Mouse (Mus musculus) stomach, embryonic 15.5 days (tissue): ENCODE results near the gene BC024978. TPM values are rescaled to one million over a fixed set of nuclear protein-coding genes. Genes with fewer than 3 reads are reported as not detected.
A peak's percentile ranks its signal among the peaks of the same experiment; 100 is the strongest.
"Not testable (repeated sequence)": the region's sequence is repeated elsewhere in the genome, so short reads cannot be mapped to it uniquely, and the experiment has no call there.

Experiments used
- ATAC-seq: fragments of 200-750 bp; cut with Nextera tagmentation; 2 replicates; pipeline ENCODE4 v1.8.0; 2017; ENCODE audit warnings: low read depth, moderate number of reproducible peaks, moderate TSS enrichment; ENCODE audit not compliant: insufficient read depth, low FRiP score
- H3K27ac ChIP-seq: fragments of 300-500 bp; sonication (generic); 2 replicates; pipeline ENCODE4 v1.5.1; 2015; ENCODE audit warnings: mild to moderate bottlenecking, inconsistent platforms
- H3K27me3 ChIP-seq: fragments of 300-500 bp; sonication (generic); replicated peaks from 2 replicates; pipeline ENCODE4 v1.6.1; 2015; ENCODE audit warnings: inconsistent platforms
- H3K36me3 ChIP-seq: fragments of 300-500 bp; sonication (generic); 2 replicates; pipeline ENCODE4 v1.6.1; 2015; ENCODE audit warnings: inconsistent platforms
- H3K4me1 ChIP-seq: fragments of 300-500 bp; sonication (generic); 2 replicates; pipeline ENCODE4 v1.6.1; 2015; ENCODE audit warnings: inconsistent platforms
- H3K4me2 ChIP-seq: fragments of 300-500 bp; sonication (generic); 2 replicates; pipeline ENCODE4 v1.6.1; 2015; ENCODE audit warnings: mild to moderate bottlenecking, inconsistent platforms
- H3K4me3 ChIP-seq: fragments of 300-500 bp; sonication (generic); replicated peaks from 2 replicates; pipeline ENCODE4 v1.5.1; 2015; ENCODE audit warnings: inconsistent platforms
- H3K9ac ChIP-seq: fragments of 300-500 bp; sonication (generic); 2 replicates; pipeline ENCODE4 v1.6.1; 2015; ENCODE audit warnings: inconsistent platforms
- H3K9me3 ChIP-seq: fragments of 300-500 bp; sonication (generic); 2 replicates; pipeline ENCODE4 v1.6.1; 2016; ENCODE audit warnings: inconsistent platforms
- WGBS: fragments of 180-500 bp; shearing (Covaris S2); methylation state at CpG from one replicate; pipeline ENCODE4 v1.1.7; 2015; 5-methylcytosine and 5-hydroxymethylcytosine counted together
- polyA plus RNA-seq: library from polyadenylated mRNA; unstranded; fragments of >200 nt; fragmentation: Nextera tagmentation; extraction: Ambion mirVana; gene quantifications from 2 replicates; pipeline ENCODE4 v1.2.1, GENCODE M21; 2015

The BC024978 gene
- polyA plus RNA-seq, 1 experiment from 2014 or later, result 3.1 TPM

- ATAC-seq, result no peak
- Histone ChIP-seq H3K27me3 (no peaks in the 10 kb centered on the region), H3K36me3 (no peaks in the 10 kb centered on the region), H3K4me2 (peak overlapping the region; percentile 79), H3K4me3 (peak overlapping the region; percentile 90), H3K9me3 (no peaks in the 10 kb centered on the region), H3K27ac (peak overlapping the region; percentile 91), H3K9ac (peak overlapping the region; percentile 94; the same call in 1 of the 2 replicates), H3K4me1 (peaks cover 60% of the 10 kb centered on the region)
- 13% methylated on average over 6 of the region's 6 CpGs for WGBS
Observed at GRCm38 (mm10) chr7:27228865-27229264, 33.3 kb downstream of the BC024978 start.

GRCm38 (mm10) chr7:27230781-27231180 lies 35.2 kb downstream of the BC024978 start:
- Histone ChIP-seq H3K4me3 (no peak overlapping the region), H3K27me3 (no peaks in the 10 kb centered on the region), H3K9me3 (no peaks in the 10 kb centered on the region), H3K36me3 (no peaks in the 10 kb centered on the region), H3K4me2 (no peak overlapping the region), H3K4me1 (peaks cover 48% of the 10 kb centered on the region), H3K27ac (no peak overlapping the region), H3K9ac (no peak overlapping the region)
- WGBS, result 74% methylated on average over 4 of the region's 4 CpGs
- ATAC-seq, result no peak

DNA sequence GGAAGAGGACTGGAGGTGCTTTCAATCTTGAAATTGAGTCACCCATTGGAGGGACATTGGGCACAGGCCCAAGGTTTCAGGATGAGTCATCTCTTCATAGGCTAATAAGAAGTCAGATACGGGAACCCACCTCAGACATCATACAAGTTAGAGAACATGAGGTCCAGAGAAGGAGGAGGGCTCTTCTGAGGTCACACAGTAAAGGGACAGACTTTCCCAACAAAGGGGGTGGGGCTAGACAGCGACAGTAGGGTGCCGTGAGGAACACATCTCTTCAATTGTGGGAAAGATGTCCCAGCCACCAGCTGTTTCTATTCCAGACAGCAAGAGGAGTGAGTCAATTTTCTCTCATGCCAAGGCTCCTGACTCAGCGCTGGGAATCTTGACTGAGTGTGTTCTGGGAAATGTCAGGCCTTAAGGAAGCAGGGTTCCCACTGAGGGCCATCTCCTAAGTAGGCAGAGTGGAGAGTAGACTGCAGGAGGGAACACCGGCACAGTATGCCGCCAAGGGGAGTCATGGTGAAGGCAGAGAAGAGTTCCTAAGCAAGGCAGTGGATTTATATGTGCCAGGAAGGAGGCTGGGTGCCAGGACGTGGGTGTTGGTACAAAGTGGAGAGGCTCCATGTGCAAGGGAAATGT lies 36.2 kb downstream of the BC024978 start:
- Histone ChIP-seq H3K9me3 (no peaks in the 10 kb centered on the region), H3K9ac (no peak overlapping the region), H3K36me3 (no peaks in the 10 kb centered on the region), H3K27me3 (no peaks in the 10 kb centered on the region), H3K27ac (peak overlapping the region; percentile 71; the same call in 1 of the 2 replicates), H3K4me2 (no peak overlapping the region), H3K4me1 (peaks cover 38% of the 10 kb centered on the region), H3K4me3 (no peak overlapping the region)
- WGBS, result 53% methylated on average over 7 of the region's 7 CpGs
- no peak for ATAC-seq

GRCm38 (mm10) chr7:27232781-27233281 lies 37.2 kb downstream of the BC024978 start, which contains the start of gene Coq8b:
Coq8b (plus strand) TSS chr7:27233023.
- peaks cover 28% of the 10 kb centered on the region for H3K4me1 ChIP-seq
- peak within 1 kb of the TSS; percentile 74 for H3K4me3 ChIP-seq
- H3K27ac ChIP-seq, result peak within 1 kb of the TSS; percentile 72; the same call in 1 of the 2 replicates
- no peaks in the 10 kb centered on the region for H3K36me3 ChIP-seq
- peak; percentile 91 for ATAC-seq
- no peaks in the 10 kb centered on the region for H3K27me3 ChIP-seq
- WGBS, result under 1% methylated on average over 25 of the region's 25 CpGs
- H3K9ac ChIP-seq, result peak within 1 kb of the TSS; percentile 37; the same call in 1 of the 2 replicates
- H3K4me2 ChIP-seq, result peak within 1 kb of the TSS; percentile 80
- no peaks in the 10 kb centered on the region for H3K9me3 ChIP-seq

GRCm38 (mm10) chr7:27233300-27233699 lies 37.7 kb downstream of the BC024978 start:
- Histone ChIP-seq H3K36me3 (no peaks in the 10 kb centered on the region), H3K4me3 (peak overlapping the region; percentile 74), H3K4me2 (peak overlapping the region; percentile 80), H3K27me3 (no peaks in the 10 kb centered on the region), H3K9ac (peak overlapping the region; percentile 37; the same call in 1 of the 2 replicates), H3K27ac (peak overlapping the region; percentile 72; the same call in 1 of the 2 replicates), H3K4me1 (peaks cover 28% of the 10 kb centered on the region), H3K9me3 (no peaks in the 10 kb centered on the region)
- WGBS, result 2% methylated on average over 6 of the region's 6 CpGs
- no peak for ATAC-seq

DNA sequence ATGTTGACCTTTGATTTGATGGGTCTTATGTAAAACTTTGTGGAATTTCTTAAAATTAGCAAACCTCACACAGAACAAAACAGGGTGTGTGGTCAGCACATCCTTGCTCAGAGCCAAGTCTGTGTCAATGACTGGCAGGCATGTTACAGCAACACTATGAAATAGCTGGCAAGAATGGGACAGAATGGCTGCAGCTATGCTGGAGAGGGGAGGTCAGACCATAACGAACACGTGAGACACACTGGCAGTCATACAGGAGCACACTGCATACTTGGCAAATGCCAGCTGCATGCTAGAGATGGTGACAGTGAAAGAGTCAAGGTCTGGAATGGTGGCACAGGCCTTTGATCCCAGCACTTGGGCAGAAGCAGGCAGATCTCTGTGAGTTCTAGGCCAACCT lies 40.1 kb downstream of the BC024978 start:
- no peak overlapping the region for H3K9ac ChIP-seq
- H3K4me3 ChIP-seq, result no peak overlapping the region
- H3K27me3 ChIP-seq, result no peaks in the 10 kb centered on the region
- no peak overlapping the region for H3K27ac ChIP-seq
- 0 out of 2 replicates have a peak, but pooled peaks cover 2% of the 10 kb centered on the region for H3K36me3 ChIP-seq
- no peak overlapping the region for H3K4me2 ChIP-seq
- H3K9me3 ChIP-seq, result no peaks in the 10 kb centered on the region
- H3K4me1 ChIP-seq, result peaks cover 23% of the 10 kb centered on the region
- ATAC-seq, result no peak
- WGBS, result 91% methylated on average over 2 of the region's 2 CpGs

- no peak for ATAC-seq
- Histone ChIP-seq H3K27ac (no peak overlapping the region), H3K27me3 (no peaks in the 10 kb centered on the region), H3K9ac (no peak overlapping the region), H3K4me3 (no peak overlapping the region), H3K36me3 (0 out of 2 replicates have a peak, but pooled peaks cover 7% of the 10 kb centered on the region), H3K4me2 (no peak overlapping the region), H3K9me3 (no peaks in the 10 kb centered on the region), H3K4me1 (peaks cover 12% of the 10 kb centered on the region)
- WGBS, result 84% methylated on average over 2 of the region's 2 CpGs
Observed at GRCm38 (mm10) chr7:27237527-27237926, 41.9 kb downstream of the BC024978 start.

DNA sequence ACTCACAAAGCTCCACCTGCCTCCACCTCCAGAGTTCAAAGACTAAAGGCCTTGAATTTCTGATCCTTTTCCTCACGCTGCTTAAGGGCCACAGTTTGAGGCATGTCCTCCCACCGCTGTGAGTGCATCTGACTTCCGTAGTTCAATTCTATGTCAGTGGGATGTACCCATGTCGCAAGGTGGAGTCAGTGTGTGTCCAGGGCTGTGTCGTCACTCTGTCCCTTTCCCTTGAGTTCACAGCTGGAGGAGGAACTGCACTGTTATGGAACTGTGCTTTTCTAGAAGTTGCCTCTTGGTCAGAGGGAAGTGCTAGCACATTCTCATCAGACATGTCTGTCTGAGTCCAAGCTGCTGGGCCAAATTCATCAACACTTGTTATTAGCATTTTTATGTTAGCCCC lies 43.0 kb downstream of the BC024978 start:
- Histone ChIP-seq H3K36me3 (peaks cover 13% of the 10 kb centered on the region), H3K9ac (no peak overlapping the region), H3K4me2 (no peak overlapping the region), H3K9me3 (no peaks in the 10 kb centered on the region), H3K4me1 (peaks cover 8% of the 10 kb centered on the region), H3K27ac (no peak overlapping the region), H3K27me3 (no peaks in the 10 kb centered on the region), H3K4me3 (no peak overlapping the region)
- WGBS, result 90% methylated on average over 5 of the region's 5 CpGs
- ATAC-seq, result no peak

GRCm38 (mm10) chr7:27243211-27243610 lies 47.6 kb downstream of the BC024978 start:
- WGBS, result 57% methylated on average over 8 of the region's 8 CpGs
- no peak overlapping the region for H3K9ac ChIP-seq
- no peak overlapping the region for H3K4me3 ChIP-seq
- no peak for ATAC-seq
- no peak overlapping the region for H3K27ac ChIP-seq
- no peaks in the 10 kb centered on the region for H3K27me3 ChIP-seq
- H3K36me3 ChIP-seq, result peaks cover 22% of the 10 kb centered on the region
- no peaks in the 10 kb centered on the region for H3K4me1 ChIP-seq
- no peak overlapping the region for H3K4me2 ChIP-seq
- H3K9me3 ChIP-seq, result no peaks in the 10 kb centered on the region

- not testable (repeated sequence) for H3K9ac ChIP-seq, H3K4me1 ChIP-seq, H3K27me3 ChIP-seq, H3K4me2 ChIP-seq, H3K9me3 ChIP-seq, H3K27ac ChIP-seq, ATAC-seq, H3K4me3 ChIP-seq
- 84% methylated on average over 2 of the region's 2 CpGs for WGBS
- H3K36me3 ChIP-seq, result peaks cover 22% of the 10 kb centered on the region
Observed at GRCm38 (mm10) chr7:27244088-27244487, 48.5 kb downstream of the BC024978 start.

- H3K4me3 ChIP-seq, result no peak overlapping the region
- peaks cover 14% of the 10 kb centered on the region for H3K36me3 ChIP-seq
- H3K9me3 ChIP-seq, result no peaks in the 10 kb centered on the region
- no peaks in the 10 kb centered on the region for H3K27me3 ChIP-seq
- H3K27ac ChIP-seq, result no peak overlapping the region
- no peak overlapping the region for H3K9ac ChIP-seq
- no peaks in the 10 kb centered on the region for H3K4me1 ChIP-seq
- WGBS, result 89% methylated on average over 2 of the region's 2 CpGs
- ATAC-seq, result no peak
- no peak overlapping the region for H3K4me2 ChIP-seq
Observed at GRCm38 (mm10) chr7:27249146-27249545, 53.6 kb downstream of the BC024978 start.

- no peaks in the 10 kb centered on the region for H3K9me3 ChIP-seq
- H3K27ac ChIP-seq, result no peak overlapping the region
- H3K9ac ChIP-seq, result no peak overlapping the region
- no peaks in the 10 kb centered on the region for H3K4me1 ChIP-seq
- ATAC-seq, result no peak
- H3K4me2 ChIP-seq, result no peak overlapping the region
- peaks cover 14% of the 10 kb centered on the region for H3K36me3 ChIP-seq
- H3K27me3 ChIP-seq, result no peaks in the 10 kb centered on the region
- H3K4me3 ChIP-seq, result no peak overlapping the region
- 76% methylated on average over 5 of the region's 5 CpGs for WGBS
Observed at GRCm38 (mm10) chr7:27249928-27250327, 54.3 kb downstream of the BC024978 start.
